Mouse (Mus musculus) urinary bladder, adult 2 months (tissue): Measurements from ENCODE around the gene Rubcnl. TPM values are rescaled to one million over a fixed set of nuclear protein-coding genes. Genes with fewer than 3 reads are reported as not detected.

Source experiments
- DNase-seq: peaks from one replicate; pipeline ENCODE4 v3.0.0; 2022; ENCODE audit warnings: low spot score
- polyA plus RNA-seq: library from polyadenylated mRNA; depleted of rRNA; stranded (reverse); fragments of >200 nt; gene quantifications from 2 replicates; pipeline ENCODE4 v1.2.3, GENCODE M21; 2012; rRNA removed

Gene Rubcnl
- 1.7 TPM in 2 replicates for polyA plus RNA-seq

DNA sequence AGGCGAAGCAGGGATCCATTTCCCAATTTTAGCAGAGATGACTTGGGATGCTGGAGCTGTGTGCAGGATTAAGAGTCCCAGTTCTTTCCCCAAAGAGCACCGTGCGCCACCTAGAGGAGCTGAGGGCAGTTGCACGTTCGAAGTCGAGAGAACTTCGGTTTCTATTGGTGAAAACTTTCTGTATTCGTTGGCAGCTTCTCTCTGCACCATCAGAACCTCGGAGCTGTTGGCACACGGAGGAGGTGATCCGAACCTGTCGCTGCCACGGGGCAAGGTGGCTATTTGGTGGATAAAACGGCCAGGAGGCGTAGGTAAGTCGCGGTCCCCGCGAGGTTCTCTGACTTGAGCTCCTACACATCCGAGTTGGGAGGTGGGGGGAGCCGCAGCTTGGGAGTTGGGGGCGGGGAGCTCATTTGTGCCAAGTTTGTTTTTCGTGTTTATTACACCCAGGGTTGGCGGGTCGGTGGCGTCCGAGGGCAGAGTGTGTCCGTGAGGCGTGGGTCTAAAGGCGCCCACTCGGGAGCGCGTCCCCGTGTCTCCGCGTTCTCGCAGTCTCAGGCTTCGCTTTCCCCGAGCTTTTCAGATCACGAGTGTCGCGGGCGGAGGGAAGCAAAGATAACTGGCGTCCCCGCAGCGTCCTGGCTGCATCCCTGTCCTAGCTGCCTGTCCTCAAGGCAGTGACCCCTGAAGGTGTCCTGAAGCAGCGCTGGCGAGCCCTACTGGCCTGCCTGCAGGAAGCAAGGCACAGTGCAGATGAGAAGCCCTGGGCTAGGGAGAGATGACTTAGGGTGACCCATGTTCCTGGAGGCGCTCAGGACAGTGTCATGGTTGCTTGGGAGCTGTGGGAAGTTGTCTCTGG, at the start of gene Rubcnl:
Gene Rubcnl, plus strand, starts transcription at position 172 of the 859 bp plus-strand sequence.
- peak; percentile 39 for DNase-seq

DNA sequence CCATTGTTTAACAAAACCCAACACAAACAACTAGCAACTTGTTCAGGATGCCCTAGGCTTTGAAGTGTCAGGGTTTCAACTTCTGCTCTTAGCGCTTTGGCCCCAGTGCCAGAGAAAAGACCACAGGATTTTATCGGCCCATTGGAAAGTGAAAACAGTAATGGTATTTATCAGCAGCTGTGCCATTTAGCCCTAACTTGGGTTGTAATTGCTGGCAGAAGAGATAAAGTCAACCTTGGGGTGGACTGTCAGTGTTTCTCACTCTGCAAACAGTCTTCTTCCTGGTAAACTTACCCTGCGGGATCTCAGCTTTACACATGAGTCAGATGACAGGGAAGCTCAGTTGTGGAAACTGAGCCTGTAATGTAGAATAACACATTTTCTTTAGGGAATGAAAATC, 43.6 kb upstream of the Rubcnl start:
- DNase-seq: no peak

- no peak for DNase-seq
Observed at GRCm38 (mm10) chr14:74972687-74973086, 43.1 kb upstream of the Rubcnl start.

GRCm38 (mm10) chr14:74974136-74974651, 41.6 kb upstream of the Rubcnl start:
- no peak for DNase-seq

- DNase-seq: no peak
Observed at GRCm38 (mm10) chr14:74976972-74977371, 38.9 kb upstream of the Rubcnl start.

GRCm38 (mm10) chr14:74981016-74981415, 34.8 kb upstream of the Rubcnl start:
- DNase-seq: no peak

GRCm38 (mm10) chr14:74983079-74983478, 32.7 kb upstream of the Rubcnl start:
- DNase-seq: no peak

DNA sequence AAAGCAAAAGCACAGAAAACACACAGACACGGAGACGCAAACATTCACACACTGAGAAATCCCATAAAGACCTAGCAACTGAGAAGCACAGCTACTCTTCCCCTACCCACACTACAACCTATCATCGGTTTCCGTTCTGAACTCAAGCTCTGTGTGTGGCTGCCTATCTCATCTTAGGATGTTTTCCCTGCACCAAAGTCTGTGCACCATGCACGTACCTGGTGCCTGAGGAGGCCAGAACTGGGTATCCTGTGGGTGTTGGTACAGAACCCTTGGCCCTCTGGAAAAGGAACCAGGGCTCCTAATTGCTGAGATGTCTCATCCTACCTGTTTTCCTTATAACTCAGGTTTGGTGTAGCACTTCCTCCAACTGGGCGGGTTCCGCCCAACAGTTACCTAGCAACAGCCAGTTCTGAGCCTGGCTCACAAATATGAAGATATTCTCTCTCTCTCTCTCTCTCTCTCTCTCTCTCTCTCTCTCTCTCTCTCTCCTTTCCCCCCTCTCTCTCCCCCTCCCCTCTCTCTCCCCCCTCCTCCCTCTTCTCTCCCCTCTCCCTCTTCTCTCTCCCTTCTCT, 30.9 kb upstream of the Rubcnl start:
- no peak for DNase-seq

GRCm38 (mm10) chr14:74985658-74986057, 30.2 kb upstream of the Rubcnl start:
- DNase-seq: no peak

GRCm38 (mm10) chr14:74986527-74986926, 29.3 kb upstream of the Rubcnl start:
- no peak for DNase-seq

GRCm38 (mm10) chr14:74989322-74989721, 26.5 kb upstream of the Rubcnl start:
- no peak for DNase-seq

GRCm38 (mm10) chr14:74989909-74990308, 25.9 kb upstream of the Rubcnl start:
- DNase-seq: no peak

DNA sequence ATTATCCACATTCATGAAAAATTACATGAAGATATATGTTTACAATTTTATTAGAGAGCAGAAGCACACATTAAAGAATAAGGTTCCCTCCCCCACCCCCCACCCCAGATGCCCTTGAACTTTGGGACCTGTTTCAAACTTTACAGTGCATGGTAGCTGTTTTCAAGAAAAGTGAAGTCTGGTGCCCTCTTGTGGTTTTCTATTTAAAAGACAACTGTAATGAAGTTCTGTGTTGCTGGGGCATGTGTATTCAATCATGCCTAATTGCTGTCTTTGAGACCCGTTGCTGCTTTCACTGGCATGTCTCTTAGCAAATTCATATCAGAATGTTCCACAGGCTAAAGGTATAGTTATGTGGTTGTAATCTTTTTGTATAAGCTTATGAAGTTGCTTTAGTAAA, 25.3 kb upstream of the Rubcnl start:
- no peak for DNase-seq

- DNase-seq: no peak
Observed at GRCm38 (mm10) chr14:74996556-74996955, 19.3 kb upstream of the Rubcnl start.

DNA sequence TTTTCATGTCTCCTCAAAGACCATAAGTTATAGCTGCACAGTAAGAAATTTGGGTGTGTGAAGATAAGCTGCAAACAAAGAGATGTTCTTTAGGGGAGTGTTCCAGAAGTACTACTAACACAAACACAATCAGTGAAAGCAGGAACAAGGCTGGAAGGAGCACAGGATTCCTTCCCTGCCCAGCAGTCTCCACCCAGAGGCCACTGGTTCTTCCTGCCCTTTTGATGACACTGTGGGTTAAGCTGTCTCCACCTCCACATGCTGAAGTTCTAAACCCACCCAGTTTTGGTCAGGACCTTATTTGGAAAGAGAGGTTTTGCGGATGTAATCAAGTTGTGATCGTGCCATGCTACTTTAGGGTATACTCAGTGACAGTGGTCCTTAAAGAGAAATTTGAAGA, 18.8 kb upstream of the Rubcnl start:
- DNase-seq: no peak

- DNase-seq: no peak
Observed at GRCm38 (mm10) chr14:75001364-75001763, 14.5 kb upstream of the Rubcnl start.

DNA sequence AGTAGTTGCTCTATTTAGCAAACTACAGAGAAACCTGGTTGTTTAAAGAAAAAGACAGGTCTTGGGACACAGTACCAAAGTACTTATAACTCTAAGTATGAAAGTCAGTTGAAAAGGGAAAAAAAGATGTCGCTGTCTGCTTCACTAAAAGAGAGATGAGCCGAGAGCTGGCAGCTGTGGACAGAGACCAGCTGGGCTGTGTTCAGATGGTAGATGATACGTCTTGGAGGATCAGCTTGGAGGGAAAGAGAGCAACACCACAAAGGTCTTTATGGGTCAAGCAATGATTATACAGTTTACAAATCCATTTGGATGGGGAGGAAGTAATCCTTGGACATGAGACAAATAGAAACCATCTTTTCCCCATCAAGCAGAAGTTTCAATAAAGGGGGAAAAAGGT, 12.5 kb upstream of the Rubcnl start:
- no peak for DNase-seq

DNA sequence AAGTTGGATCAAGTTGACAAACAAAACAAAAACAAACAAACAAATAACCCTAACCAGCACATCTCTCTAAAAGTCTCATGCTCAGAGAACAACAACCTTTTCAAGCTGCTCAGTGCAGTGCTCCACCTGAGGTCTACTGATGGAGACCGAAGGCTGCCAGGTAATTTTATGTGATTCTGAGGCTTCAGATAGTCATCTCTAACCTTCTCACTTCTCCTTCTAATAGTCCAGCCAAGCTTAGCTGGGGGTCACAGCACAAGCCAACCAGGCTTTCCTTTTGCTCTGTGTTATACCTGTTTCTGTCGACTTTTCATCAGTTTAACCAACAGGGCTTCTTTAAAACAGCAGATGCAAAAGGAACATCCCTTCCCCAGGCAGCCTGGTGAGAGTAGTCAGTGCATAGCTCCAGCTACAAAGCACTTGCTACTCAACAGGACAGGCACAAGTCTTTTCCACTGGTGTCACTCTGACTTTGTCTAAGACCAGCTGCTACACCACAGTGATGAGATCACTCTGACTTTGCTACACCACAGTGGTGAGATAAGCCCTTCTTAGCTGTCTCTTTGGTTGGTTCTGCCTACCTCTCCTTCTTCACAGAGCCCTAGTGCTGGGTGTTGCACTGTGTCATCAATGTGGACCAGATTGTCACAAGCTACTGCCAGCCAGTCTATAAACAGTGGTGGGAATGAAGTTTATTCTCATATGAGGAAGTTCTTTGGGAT, 10.2 kb upstream of the Rubcnl start:
- DNase-seq: no peak

GRCm38 (mm10) chr14:75010346-75010745, 5.5 kb upstream of the Rubcnl start:
- DNase-seq: no peak

DNA sequence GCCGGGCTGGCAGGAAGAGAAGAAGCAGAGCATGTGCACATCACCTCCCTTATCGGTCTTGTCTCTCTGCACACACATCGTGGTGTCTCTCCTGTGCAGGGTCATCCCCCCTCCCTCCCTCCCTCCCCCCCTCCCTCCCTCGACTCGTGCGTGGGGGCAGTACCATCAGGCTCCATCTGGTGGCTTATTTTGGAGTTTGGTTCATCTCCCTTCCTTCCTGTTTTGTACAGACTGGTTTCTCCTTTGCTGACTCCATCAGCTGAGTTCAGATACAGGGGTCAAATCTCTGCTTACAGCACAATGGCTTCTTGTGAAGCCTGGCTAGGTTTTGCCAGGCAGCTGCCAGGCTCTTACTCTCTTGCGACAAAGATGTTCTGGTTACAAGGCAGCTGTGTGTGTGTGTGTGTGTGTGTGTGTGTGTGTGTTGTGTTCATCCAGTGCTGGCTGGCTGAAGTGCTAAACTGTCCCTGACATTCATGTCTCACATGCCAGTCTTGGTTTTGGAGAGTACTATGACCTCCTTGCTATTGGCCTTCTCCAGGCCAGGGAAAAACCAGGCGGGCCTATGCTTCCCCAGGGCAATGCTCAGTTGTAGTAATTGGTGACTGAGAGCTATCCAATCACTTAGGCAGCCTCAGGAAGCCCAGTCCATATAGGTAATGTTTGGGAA, 4.7 kb upstream of the Rubcnl start:
- DNase-seq: no peak

DNA sequence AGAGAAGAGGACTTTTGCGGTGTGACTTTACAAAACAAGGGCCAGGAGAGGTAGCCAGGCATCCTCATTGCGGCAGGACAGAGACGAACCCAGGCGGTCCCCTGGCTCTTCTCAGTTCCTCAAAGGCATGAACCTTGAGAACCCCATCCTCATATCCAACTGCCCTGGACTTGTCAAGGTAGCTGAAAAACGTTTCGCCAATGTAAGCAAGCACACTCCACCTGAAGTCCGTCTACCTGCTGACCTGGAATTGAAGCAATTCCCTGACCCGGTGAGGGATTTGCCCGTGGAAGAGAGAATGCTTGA, 841 bp downstream of the Rubcnl start:
- no peak for DNase-seq

GRCm38 (mm10) chr14:75017277-75017676, 1.4 kb downstream of the Rubcnl start:
- DNase-seq: no peak
